Mouse (Mus musculus) urinary bladder, postnatal 4 days (tissue): ENCODE data around the gene Rpp25.

Experiments
- DNase-seq, 2 experiments: peaks; one replicate each; pipeline ENCODE4 v3.0.0; 2021 to 2022; ENCODE audit warnings: low spot score in 2 of 2

Gene Rpp25

GRCm38 (mm10) chr9:57521056-57521911 is 17.5 kb downstream of the Rpp25 start, which contains the start of gene Cox5a:
Gene Cox5a (plus strand): TSS chr9:57521274.
- DNase-seq: peak; percentile 92

GRCm38 (mm10) chr9:57522114-57522860 is 18.5 kb downstream of the Rpp25 start:
- no peak for DNase-seq

DNA sequence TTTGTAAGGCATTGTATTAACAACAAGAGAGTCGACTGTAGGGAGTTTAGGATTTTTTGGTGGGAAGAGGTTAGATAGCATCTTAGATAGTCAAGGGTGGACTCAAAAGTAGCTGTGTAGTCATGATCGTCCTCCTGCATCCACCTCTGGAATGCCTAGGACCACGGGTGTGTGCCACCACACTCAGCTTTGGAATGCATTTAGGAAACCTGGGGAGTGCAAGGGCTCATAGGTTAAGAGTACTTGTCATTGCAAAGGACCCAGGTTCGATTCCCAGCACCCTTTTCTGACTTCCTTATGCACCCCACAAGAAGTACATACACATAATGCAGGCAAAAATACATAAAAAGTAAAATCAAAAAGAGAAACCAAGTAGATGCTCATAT is 19.0 kb downstream of the Rpp25 start:
- DNase-seq: no peak

DNA sequence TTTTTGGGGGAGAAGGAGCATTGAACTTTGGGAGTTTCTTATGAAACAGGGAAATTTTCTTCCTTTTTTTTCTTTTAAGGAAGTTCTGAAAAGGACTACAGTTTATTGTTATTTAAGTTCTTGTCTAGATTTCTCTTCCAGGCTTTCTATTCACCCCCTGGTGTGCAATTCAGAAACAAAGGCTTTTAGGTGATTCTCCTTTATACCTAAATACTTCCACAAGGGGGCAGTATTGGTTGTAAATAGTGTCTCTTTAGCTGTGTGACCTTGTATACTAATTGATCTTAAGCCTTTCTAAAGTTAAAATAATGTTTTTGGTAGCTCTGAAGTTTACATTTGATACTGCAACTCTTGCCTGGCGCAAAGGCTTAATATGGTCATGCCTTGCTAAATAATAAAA is 19.9 kb downstream of the Rpp25 start:
- DNase-seq: no peak

GRCm38 (mm10) chr9:57524439-57524838 is 20.6 kb downstream of the Rpp25 start:
- DNase-seq: no peak

DNA sequence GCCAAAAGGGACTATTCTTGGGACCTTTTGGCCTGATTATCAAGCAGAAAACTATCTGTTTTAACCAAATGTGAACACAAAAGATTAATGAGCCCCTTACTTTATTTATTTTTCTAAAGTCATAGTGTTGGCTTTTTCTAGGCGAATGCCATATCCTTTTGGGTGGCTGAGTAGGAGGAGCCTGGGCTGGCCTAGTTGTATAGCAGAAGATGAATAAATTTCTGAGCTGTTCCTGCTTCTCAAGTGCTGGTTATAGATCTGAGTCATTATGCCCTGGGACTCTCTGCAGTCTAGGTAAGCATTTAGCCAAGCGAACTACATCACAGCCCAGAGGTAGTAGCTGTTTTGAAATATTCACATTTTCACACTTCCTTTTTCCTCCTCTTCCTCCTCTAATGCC is 21.7 kb downstream of the Rpp25 start:
- no peak for DNase-seq

- DNase-seq: no peak
Observed at GRCm38 (mm10) chr9:57526435-57526834, 22.6 kb downstream of the Rpp25 start.

GRCm38 (mm10) chr9:57531946-57532345 is 28.1 kb downstream of the Rpp25 start:
- DNase-seq: no peak

- DNase-seq: no peak
Observed at GRCm38 (mm10) chr9:57536362-57536761, 32.5 kb downstream of the Rpp25 start.

DNA sequence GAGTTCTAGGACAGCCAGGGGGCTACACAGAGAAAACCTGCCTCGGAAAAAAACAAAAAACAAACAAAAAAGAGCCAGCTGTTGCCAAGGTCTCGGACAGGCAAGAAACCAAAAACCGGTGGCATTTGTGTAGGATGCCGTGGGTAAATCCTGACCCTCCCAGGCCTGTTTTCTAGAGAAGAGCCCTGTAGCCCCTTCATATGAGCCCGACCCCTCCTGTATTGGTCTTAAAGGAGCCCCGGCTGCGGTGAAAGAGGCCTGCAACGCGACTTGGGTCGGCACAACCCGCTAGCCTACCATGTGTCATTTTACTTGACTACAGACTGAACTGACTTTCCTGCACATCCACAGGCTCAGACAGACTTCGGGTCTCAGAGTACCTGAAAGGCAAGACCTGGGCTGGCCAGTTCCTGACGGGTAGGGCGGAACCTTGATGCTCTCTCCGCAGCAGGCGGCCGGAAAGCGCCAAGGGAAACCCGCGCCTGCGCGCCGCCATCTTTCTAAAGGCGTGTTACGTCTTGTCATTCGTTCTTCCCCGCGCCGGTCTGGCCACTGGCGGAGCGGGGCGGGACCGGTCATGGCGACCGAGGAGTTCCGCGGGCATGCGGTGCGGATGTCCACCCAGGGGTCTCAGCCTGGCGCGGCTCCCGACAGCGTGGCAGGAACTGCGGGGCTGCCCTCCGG is 33.4 kb downstream of the Rpp25 start, which contains the start of gene Fam219b:
Gene Fam219b, plus strand, starts transcription at position 485 of the 684 bp plus-strand sequence.
- peak; percentile 88 to 94 for DNase-seq

GRCm38 (mm10) chr9:57537728-57538181 is 33.9 kb downstream of the Rpp25 start:
- no peak for DNase-seq

- no peak for DNase-seq
Observed at GRCm38 (mm10) chr9:57539550-57539949, 35.7 kb downstream of the Rpp25 start.

DNA sequence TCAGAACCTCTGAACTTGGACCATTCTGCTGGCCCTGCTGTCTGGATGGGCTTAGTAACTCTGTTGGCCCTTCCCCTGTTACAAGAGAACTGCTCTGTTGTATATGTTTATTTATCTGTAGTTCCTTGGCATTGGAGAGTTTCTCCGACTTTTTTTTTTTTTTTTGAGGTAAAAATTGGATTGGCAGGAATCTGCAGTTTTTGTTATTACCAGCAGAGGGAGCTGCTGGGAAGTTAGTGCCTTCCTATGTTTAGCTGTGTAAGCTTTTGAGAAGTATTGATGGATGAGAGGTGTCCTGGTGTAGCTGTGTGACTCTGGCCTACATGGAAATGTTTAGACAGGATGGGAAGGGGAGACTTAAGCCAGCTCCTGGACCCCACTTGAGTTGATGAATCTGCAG is 37.5 kb downstream of the Rpp25 start:
- DNase-seq: no peak

DNA sequence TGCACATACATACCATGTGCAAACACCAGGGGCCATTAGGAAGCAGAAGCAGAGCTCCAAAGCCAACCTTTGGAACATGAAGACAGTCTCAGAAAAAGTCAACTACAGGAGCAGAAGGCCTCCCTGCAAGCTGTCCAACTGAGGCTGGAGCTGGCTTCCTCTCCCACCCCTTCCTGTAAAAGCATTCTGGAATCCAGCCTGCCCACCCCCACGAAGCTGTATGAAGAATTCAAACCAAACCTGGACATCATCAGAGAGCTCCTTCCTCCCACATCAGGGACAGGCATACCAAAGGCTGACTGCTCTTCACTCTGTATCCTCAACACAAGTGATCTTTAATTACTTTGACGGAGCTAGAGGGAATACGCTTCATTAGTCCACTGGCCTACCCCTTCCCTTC is 40.1 kb downstream of the Rpp25 start:
- DNase-seq: no peak

DNA sequence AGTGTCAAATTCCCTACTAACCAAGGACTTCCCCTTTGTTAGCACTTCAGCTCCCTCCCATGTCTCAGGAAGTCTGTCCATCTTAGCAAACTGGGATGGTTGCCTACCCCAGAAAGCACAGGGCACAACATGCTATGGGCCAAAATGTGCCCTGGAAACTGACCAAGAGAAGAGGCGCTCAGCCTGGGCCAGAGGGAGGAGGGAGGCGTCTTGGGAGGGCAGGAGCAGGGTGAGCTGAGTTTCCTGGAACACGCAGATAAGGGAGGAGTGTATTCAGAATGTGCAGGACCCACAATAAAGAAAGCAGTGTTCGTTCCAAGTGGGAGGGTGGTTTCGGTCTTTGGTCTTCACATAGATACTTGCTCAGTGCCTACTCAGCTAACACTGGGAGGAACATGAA is 43.5 kb downstream of the Rpp25 start:
- peak in 1 of 2 experiments; percentile 64 for DNase-seq

- DNase-seq: no peak
Observed at GRCm38 (mm10) chr9:57547869-57548268, 44.0 kb downstream of the Rpp25 start.

- DNase-seq: no peak
Observed at GRCm38 (mm10) chr9:57549186-57549585, 45.4 kb downstream of the Rpp25 start.

DNA sequence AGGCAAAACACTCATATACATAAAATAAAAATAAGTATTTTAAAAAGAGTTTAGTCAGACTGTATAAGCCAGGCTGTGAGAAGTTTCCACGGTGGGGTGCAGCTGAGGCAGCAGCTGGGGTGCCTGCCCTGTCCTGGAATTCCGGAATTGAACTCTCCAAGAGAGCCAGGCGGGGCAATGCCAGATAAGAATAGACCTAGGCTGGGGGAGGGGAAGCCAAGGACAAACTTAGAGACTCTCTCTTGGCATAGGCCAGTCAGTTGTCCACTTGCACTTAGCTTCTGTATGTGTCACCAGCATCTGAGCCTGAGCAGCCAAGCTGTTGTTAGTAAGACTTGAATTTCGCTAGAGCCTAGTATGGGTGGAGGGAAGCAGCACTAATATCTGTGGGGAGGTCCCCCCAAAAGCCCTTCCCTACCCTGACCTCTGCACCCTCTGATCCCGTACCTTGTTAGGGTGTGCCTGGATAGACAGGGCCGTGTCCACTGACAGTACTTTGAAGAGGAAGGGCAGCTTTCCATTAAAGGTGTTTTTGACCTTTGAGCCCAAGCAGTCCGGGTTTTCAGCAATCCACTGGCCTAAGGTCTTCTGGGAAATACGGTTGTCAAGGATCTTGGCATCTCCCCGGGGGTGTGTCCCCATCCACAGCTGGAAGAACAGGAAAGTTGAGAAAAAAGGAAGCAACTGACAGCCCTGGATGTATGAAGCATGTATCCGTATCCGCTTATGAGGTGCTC is 46.5 kb downstream of the Rpp25 start:
- no peak for DNase-seq

DNA sequence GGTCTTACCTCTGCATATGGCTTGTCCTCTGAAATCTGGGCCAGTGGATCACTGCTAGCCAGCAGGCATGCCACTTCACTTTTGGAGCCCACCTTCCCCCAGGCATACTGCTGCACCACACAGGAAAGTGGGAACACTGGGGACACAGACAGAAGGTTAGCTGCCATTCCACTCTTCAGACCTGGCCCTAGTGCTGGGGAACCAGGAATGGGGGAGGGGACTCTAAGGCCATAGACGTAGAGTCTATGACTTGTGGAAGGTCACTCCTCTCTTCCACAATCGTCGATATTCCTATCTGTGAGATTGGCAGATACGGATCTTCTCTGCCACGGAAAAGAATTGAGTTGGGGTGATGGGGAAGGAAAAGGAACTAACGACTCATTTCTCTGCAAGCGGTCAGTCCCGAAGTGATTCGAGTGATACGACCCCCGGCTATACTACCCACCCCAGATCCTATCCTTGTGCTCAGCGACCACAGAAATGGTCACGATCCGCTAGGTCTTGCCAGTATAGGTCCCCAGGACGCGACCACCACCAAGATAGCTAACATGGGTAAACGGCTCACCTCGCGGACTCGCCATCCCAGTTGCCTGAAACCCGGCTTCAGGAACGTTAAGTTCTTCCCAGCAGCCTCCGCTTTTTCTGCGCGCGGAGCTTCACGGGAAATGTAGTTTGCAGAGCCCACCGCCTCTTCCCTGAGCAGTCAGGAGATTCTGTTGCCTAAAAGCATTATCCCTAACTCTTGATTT is 48.5 kb downstream of the Rpp25 start, which contains the start of gene Mpi:
Gene Mpi, minus strand, starts transcription at position 625 of the 749 bp plus-strand sequence.
- DNase-seq: peak in 1 of 2 experiments; percentile 54

DNA sequence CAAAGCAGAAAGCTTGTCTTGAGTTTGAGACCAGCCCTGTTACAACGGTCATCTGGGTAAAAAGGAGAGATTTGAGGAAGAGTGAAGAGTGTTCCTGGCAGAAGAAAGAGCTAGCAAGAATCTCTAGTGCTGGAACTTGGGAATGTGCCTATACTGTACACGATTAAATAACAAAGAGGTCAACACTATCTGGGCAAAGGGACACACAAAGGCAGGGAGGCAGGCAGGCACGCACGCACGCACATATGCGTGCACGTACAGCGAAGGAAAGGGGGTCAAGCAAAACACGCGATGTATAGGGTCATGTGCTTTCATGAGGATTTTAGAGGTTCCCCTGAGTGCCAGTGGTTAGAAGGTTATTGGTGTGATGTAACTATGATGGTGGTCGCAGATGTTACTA is 49.3 kb downstream of the Rpp25 start:
- DNase-seq: no peak

- DNase-seq: no peak
Observed at GRCm38 (mm10) chr9:57554753-57555152, 50.9 kb downstream of the Rpp25 start.
